Mouse (Mus musculus): Measurements from ENCODE around the gene Elk4. TPM values are rescaled to one million over a fixed set of nuclear protein-coding genes. Genes with fewer than 3 reads are reported as not detected.
A peak's percentile ranks its signal among the peaks of the same experiment; 100 is the strongest.

Elk4 gene
- polyA plus RNA-seq, 1 experiment from 2014 or later, result 17.8 TPM

DNA sequence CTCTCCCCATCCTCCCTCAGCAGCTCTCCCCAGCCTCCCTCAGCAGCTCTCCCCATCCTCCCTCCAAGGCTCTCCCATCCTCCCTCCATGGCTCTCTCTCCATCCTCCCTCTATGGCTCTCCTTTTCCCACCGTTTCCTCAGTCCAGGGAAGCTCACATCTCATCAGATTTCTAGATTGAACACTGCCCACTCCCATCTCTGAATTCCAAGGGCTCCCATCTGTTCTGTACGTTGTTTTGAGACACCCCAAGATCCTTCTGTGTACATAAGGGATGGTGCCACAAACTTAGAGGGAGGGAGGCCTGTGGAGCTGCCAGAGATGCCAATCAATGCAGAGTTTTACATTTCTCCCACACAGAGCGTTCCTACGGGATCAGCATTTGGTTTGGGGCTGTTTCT, 36.4 kb downstream of the Elk4 start:
- no peaks in the 10 kb centered on the region for H3K36me3 ChIP-seq (ENCODE audit: control insufficient read depth, insufficient read depth)
- peaks cover 4% of the 10 kb centered on the region; the same call in 1 of the 2 replicates for H3K4me1 ChIP-seq (ENCODE audit: control insufficient read depth, insufficient read depth, low read length)
- no peak overlapping the region for H3K4me3 ChIP-seq (ENCODE audit: low read length)
- H3K27me3 ChIP-seq (ENCODE audit: control insufficient read depth, insufficient read depth, low read length), result no peaks in the 10 kb centered on the region
- no peak overlapping the region for H3K9ac ChIP-seq (ENCODE audit: low read length)
- WGBS, result 60% methylated on average over 4 of the region's 4 CpGs
- H3K27ac ChIP-seq (ENCODE audit: low read length), result no peak overlapping the region
- H3K4me2 ChIP-seq (ENCODE audit: low read depth, low read length), result no peak overlapping the region
- ATAC-seq (replicated peaks; ENCODE audit: extremely low read depth, insufficient read depth, low FRiP score), result no peak
- no peaks in the 10 kb centered on the region for H3K9me3 ChIP-seq (replicated peaks; ENCODE audit: control insufficient read depth, low read length)

DNA sequence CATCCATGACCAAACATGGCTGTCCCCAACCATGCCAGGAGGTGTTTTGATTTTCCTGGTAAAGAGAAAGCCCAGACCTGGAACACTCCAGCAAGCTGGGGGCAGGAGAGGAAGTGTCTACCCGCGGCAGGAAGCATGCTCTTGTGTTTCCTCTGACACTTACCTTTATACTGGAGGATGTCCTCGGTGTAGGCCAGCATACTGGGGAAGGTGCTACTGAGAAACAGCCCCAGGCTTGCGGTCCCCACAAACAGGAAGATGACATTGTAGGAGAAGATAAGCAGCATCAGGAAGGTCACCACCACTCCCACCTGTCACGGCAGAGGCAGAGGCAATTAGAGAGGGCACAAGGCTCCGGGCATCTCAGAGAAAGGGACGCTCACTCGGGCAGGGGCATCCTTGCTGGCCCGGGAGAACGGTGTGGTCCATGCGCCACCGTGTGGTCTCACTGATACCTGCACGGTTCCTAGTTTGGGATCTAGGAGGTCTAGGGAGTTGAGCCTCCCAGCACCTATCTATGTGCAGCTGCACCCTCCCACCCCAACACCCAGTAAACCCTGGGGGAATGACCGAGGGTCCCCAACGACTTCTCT, 38.8 kb downstream of the Elk4 start:
- ATAC-seq (replicated peaks; ENCODE audit: extremely low read depth, insufficient read depth, low FRiP score), result peak; percentile 53; the same call in 1 of the 2 replicates
- WGBS, result 15% methylated on average over 15 of the region's 15 CpGs
- H3K36me3 ChIP-seq (ENCODE audit: control insufficient read depth, insufficient read depth), result no peaks in the 10 kb centered on the region
- H3K9ac ChIP-seq (ENCODE audit: low read length), result no peak overlapping the region
- H3K27me3 ChIP-seq (ENCODE audit: control insufficient read depth, insufficient read depth, low read length), result no peaks in the 10 kb centered on the region
- H3K4me1 ChIP-seq (ENCODE audit: control insufficient read depth, insufficient read depth, low read length), result 0 out of 2 replicates have a peak, but pooled peaks cover 3% of the 10 kb centered on the region
- no peak overlapping the region for H3K4me2 ChIP-seq (ENCODE audit: low read depth, low read length)
- H3K27ac ChIP-seq (ENCODE audit: low read length), result no peak overlapping the region
- H3K9me3 ChIP-seq (replicated peaks; ENCODE audit: control insufficient read depth, low read length), result no peaks in the 10 kb centered on the region
- H3K4me3 ChIP-seq (ENCODE audit: low read length), result no peak overlapping the region

DNA sequence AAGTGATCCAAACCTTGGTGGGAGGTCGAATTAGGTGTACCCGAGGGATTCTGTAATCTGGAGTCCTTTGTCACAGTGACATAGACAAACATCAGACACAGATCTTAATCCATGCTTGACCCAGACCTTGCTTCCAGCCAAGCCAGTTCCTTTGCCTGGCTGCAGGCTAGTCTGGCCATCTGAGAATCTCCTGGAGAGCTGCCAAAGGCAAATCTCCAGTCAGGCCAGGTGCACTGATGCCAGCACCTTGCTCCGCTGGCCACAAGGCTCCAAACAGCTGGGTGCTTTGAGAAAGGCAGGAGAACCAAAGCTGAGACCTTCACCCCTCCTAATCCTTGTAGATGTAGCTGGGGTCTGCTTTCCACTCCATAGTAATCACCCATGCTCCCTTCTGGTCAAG, 44.3 kb downstream of the Elk4 start:
- 59% methylated on average over 3 of the region's 3 CpGs for WGBS
- H3K9me3 ChIP-seq (replicated peaks; ENCODE audit: control insufficient read depth, low read length), result no peaks in the 10 kb centered on the region
- no peak overlapping the region for H3K27ac ChIP-seq (ENCODE audit: low read length)
- ATAC-seq (replicated peaks; ENCODE audit: extremely low read depth, insufficient read depth, low FRiP score), result no peak
- no peaks in the 10 kb centered on the region for H3K27me3 ChIP-seq (ENCODE audit: control insufficient read depth, insufficient read depth, low read length)
- H3K9ac ChIP-seq (ENCODE audit: low read length), result no peak overlapping the region
- no peaks in the 10 kb centered on the region for H3K4me1 ChIP-seq (ENCODE audit: control insufficient read depth, insufficient read depth, low read length)
- H3K4me2 ChIP-seq (ENCODE audit: low read depth, low read length), result no peak overlapping the region
- no peak overlapping the region for H3K4me3 ChIP-seq (ENCODE audit: low read length)
- no peaks in the 10 kb centered on the region for H3K36me3 ChIP-seq (ENCODE audit: control insufficient read depth, insufficient read depth)

DNA sequence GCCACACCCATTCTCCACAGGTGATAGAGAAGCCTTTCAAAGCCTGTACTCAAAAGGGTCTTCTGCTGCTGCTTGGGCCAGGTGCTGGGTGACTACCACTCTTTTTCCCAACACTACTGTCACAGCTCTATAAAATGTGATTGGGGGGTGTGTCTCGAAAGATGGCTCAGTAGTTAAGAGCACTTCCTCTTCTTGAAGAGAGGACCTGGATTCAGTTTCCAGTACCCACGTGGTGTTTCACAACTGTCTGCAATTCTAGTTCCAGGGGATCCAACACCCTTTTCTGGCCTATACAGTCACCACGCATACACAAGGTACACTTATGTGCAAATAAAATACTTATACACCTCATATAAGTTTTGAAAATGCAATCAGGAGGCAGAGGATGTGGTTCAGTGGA, 47.0 kb downstream of the Elk4 start:
- no peak overlapping the region for H3K9ac ChIP-seq (ENCODE audit: low read length)
- WGBS, result 75% methylated on average over 3 of the region's 3 CpGs
- H3K4me3 ChIP-seq (ENCODE audit: low read length), result no peak overlapping the region
- H3K27ac ChIP-seq (ENCODE audit: low read length), result no peak overlapping the region
- no peaks in the 10 kb centered on the region for H3K36me3 ChIP-seq (ENCODE audit: control insufficient read depth, insufficient read depth)
- no peak overlapping the region for H3K4me2 ChIP-seq (ENCODE audit: low read depth, low read length)
- H3K27me3 ChIP-seq (ENCODE audit: control insufficient read depth, insufficient read depth, low read length), result no peaks in the 10 kb centered on the region
- H3K9me3 ChIP-seq (replicated peaks; ENCODE audit: control insufficient read depth, low read length), result no peaks in the 10 kb centered on the region
- no peaks in the 10 kb centered on the region for H3K4me1 ChIP-seq (ENCODE audit: control insufficient read depth, insufficient read depth, low read length)
- ATAC-seq (replicated peaks; ENCODE audit: extremely low read depth, insufficient read depth, low FRiP score), result no peak

DNA sequence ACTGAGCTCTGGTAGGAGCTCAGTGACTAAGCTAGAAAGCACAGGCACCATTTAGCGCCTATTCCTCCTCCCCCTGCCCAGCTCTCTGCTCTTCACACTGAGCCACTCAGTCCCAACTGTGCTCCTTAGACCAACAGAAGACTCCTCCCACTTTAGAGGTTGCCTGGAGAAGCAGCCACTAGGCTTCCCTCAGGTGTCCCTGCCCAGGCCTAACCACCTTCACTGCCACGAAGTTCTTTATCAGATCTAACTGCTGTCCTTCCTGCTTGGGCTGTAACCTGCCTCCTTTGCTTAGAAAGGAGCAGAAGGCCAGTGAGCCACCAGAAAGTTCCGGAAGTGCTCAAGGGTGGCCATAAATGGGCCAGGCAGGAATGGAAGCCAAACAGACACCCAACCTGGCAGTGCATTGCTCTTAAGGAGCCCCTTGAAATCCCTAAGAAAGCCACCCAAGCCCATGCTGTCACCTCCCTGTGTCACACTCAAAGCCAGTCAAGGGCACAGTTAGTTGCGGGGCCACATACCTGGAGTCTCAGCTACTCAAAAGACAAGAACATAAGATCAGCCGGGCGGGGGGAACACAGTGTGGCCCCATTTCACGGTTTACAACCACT, 47.8 kb downstream of the Elk4 start:
- ATAC-seq (replicated peaks; ENCODE audit: extremely low read depth, insufficient read depth, low FRiP score), result no peak
- H3K9ac ChIP-seq (ENCODE audit: low read length), result no peak overlapping the region
- H3K4me3 ChIP-seq (ENCODE audit: low read length), result no peak overlapping the region
- no peak overlapping the region for H3K27ac ChIP-seq (ENCODE audit: low read length)
- H3K4me2 ChIP-seq (ENCODE audit: low read depth, low read length), result no peak overlapping the region
- no peaks in the 10 kb centered on the region for H3K27me3 ChIP-seq (ENCODE audit: control insufficient read depth, insufficient read depth, low read length)
- no peaks in the 10 kb centered on the region for H3K9me3 ChIP-seq (replicated peaks; ENCODE audit: control insufficient read depth, low read length)
- no peaks in the 10 kb centered on the region for H3K4me1 ChIP-seq (ENCODE audit: control insufficient read depth, insufficient read depth, low read length)
- 70% methylated on average over 7 of the region's 7 CpGs for WGBS
- no peaks in the 10 kb centered on the region for H3K36me3 ChIP-seq (ENCODE audit: control insufficient read depth, insufficient read depth)

DNA sequence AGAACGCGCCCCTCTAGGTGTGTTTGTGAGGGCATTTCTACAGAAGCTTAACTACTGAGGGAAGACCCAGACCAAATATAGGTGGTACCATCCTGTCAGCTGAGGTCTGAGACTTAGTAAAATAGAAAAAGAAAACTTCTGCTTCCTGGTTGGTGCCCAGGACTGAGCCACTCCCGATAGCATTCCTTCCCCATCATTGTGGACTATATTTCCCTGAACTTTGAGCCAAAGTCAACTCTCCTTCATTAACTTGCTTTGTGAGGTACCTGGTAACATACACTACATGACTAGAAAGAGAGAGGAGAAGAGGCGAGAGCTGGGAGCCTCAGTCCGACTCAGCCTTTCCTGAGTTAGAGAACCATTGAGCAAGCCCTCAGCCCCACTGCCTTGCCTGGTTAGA, 51.2 kb downstream of the Elk4 start:
- Histone ChIP-seq H3K27ac (ENCODE audit: low read length) (no peak overlapping the region), H3K27me3 (ENCODE audit: control insufficient read depth, insufficient read depth, low read length) (no peaks in the 10 kb centered on the region), H3K4me3 (ENCODE audit: low read length) (no peak overlapping the region), H3K4me1 (ENCODE audit: control insufficient read depth, insufficient read depth, low read length) (no peaks in the 10 kb centered on the region), H3K4me2 (ENCODE audit: low read depth, low read length) (no peak overlapping the region), H3K9me3 (replicated peaks; ENCODE audit: control insufficient read depth, low read length) (no peaks in the 10 kb centered on the region), H3K36me3 (ENCODE audit: control insufficient read depth, insufficient read depth) (no peaks in the 10 kb centered on the region), H3K9ac (ENCODE audit: low read length) (no peak overlapping the region)
- WGBS, result 92% methylated on average over 5 of the region's 5 CpGs
- no peak for ATAC-seq (replicated peaks; ENCODE audit: extremely low read depth, insufficient read depth, low FRiP score)

DNA sequence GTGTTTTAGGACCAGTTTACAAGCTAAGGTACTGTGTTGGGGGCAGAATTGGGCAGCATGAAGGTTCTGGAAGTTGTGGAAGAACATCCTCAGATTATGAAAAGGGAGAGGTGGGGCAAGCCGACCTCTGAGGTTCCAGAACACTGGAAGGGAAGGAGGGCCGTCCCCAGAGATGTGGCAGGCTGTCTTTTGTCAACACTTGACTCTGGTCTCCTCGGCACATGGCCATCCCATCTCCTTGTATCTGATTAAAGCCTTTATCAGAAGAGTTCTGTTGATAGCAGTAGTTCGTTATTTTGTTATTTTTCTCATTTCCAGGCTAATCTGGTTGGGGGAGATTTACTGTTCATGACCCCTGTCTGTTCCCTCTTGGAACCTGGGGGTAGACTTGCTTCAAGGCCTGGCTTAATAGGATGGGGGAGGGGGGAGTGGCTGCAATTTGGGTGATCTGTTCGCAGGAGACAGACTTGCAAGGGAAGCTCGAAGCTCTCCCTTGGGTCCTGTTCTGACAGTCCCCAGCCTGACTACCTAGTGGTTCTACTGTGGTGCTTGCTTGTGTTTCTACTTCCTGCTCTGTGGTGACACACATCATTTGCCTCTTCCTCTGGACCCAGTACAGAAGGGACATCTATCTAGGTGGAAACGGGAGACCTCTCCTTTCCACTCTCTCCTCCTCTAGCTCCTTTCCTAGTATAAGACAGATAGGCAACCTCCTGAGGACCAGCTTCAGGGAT, 52.8 kb downstream of the Elk4 start:
- Histone ChIP-seq H3K27me3 (ENCODE audit: control insufficient read depth, insufficient read depth, low read length) (peaks cover 9% of the 10 kb centered on the region), H3K27ac (ENCODE audit: low read length) (no peak overlapping the region), H3K4me3 (ENCODE audit: low read length) (no peak overlapping the region), H3K9ac (ENCODE audit: low read length) (no peak overlapping the region), H3K36me3 (ENCODE audit: control insufficient read depth, insufficient read depth) (no peaks in the 10 kb centered on the region), H3K4me1 (ENCODE audit: control insufficient read depth, insufficient read depth, low read length) (no peaks in the 10 kb centered on the region), H3K9me3 (replicated peaks; ENCODE audit: control insufficient read depth, low read length) (no peaks in the 10 kb centered on the region), H3K4me2 (ENCODE audit: low read depth, low read length) (no peak overlapping the region)
- no peak for ATAC-seq (replicated peaks; ENCODE audit: extremely low read depth, insufficient read depth, low FRiP score)
- WGBS, result 30% methylated on average over 7 of the region's 7 CpGs

DNA sequence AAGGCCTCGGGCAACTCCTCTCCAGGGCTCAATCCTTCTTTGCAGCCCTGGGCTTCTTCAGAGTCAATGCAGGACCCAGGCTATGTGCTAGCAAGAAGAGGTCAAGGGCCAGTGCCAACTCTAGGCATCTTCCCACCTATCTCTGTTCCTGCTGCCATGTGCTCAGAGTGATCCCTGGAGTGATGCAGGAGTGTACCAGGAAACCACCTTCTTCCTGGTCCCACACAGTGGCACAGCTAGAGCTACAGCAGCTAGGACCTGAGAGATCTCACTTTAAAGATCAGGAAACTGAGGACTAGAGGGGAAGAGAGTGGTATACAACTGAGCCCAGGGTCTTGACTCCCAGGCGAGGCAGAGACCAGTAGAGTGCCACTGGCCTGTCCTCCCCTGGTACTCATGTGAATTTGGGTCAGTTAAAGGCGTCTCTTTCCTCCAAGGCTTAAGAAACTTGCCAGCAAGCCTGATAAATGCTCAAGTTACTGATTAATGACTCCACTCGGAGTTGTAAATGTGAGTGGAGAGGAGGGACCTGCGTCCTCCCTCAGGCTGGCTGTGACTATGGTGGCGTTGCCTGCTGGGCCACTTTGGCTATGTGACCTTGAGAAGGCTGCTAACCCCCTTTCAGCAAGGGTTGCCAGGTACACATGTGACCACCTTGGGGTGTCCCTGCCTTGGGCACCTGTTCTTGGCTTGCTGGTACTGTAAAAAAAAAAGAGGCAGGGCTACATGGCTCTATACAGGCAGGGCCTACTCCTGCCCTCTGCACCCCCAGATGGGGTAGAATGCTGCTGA, 54.5 kb downstream of the Elk4 start:
- Histone ChIP-seq H3K9me3 (replicated peaks; ENCODE audit: control insufficient read depth, low read length) (no peaks in the 10 kb centered on the region), H3K9ac (ENCODE audit: low read length) (no peak overlapping the region), H3K4me1 (ENCODE audit: control insufficient read depth, insufficient read depth, low read length) (no peaks in the 10 kb centered on the region), H3K4me3 (ENCODE audit: low read length) (no peak overlapping the region), H3K27me3 (ENCODE audit: control insufficient read depth, insufficient read depth, low read length) (peaks cover 20% of the 10 kb centered on the region), H3K4me2 (ENCODE audit: low read depth, low read length) (no peak overlapping the region), H3K36me3 (ENCODE audit: control insufficient read depth, insufficient read depth) (no peaks in the 10 kb centered on the region), H3K27ac (ENCODE audit: low read length) (no peak overlapping the region)
- ATAC-seq (replicated peaks; ENCODE audit: extremely low read depth, insufficient read depth, low FRiP score), result no peak
- WGBS, result 60% methylated on average over 6 of the region's 6 CpGs

DNA sequence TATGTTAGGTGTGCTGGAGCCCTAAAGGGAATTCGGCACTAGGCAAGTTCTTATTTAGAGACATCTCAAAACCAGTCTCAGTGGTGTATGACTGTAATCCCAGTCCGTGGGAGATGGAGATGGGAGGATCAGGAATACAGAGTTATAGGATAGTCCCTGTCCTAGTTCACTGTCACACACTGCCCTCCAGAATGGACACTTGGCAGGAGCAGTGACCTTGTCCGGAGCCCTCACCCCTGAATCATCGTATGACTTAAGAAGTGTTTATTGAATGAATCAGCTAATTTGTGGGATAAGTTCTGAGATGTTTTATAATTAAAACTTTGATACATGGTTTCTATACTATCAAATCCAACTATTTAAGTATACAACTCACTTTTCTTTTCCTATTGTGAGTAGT, 55.7 kb downstream of the Elk4 start:
- 79% methylated on average over 4 of the region's 4 CpGs for WGBS
- H3K9ac ChIP-seq (ENCODE audit: low read length), result no peak overlapping the region
- no peak for ATAC-seq (replicated peaks; ENCODE audit: extremely low read depth, insufficient read depth, low FRiP score)
- H3K27ac ChIP-seq (ENCODE audit: low read length), result no peak overlapping the region
- no peak overlapping the region for H3K4me2 ChIP-seq (ENCODE audit: low read depth, low read length)
- no peaks in the 10 kb centered on the region for H3K36me3 ChIP-seq (ENCODE audit: control insufficient read depth, insufficient read depth)
- H3K4me1 ChIP-seq (ENCODE audit: control insufficient read depth, insufficient read depth, low read length), result peaks cover 9% of the 10 kb centered on the region
- H3K4me3 ChIP-seq (ENCODE audit: low read length), result no peak overlapping the region
- no peaks in the 10 kb centered on the region for H3K9me3 ChIP-seq (replicated peaks; ENCODE audit: control insufficient read depth, low read length)
- peaks cover 25% of the 10 kb centered on the region for H3K27me3 ChIP-seq (ENCODE audit: control insufficient read depth, insufficient read depth, low read length)
